In genomic region chr10:77581023-77581407, GRCm38 (mm10) we compare ENCODE assay signal across 8 mouse cellular contexts. TPM values are rescaled to one million over a fixed set of nuclear protein-coding genes. Genes with fewer than 3 reads are reported as not detected.
DNase-seq lines count a peak whose midpoint lies in the region; ATAC-seq and TF ChIP-seq lines count a peak whose summit lies in the region.

No protein-coding gene starts in this region.

- TF ChIP-seq CTCF in G1E (IDR thresholded peaks at IDR 0.05; ENCODE audit: low read depth, low read length), result no peak
- TF ChIP-seq CTCF in forebrain, postnatal 0 days (IDR thresholded peaks at IDR 0.05; ENCODE audit: low read depth), result no peak

- peak overlapping the region; percentile 88 for H3K27ac ChIP-seq in heart, embryonic 16.5 days (ENCODE audit: low read length)
- H3K27ac ChIP-seq in forebrain, postnatal 0 days (ENCODE audit: low read depth, low read length), result peak overlapping the region; percentile 87
- H3K27ac ChIP-seq in midbrain, embryonic 10.5 days (replicated peaks), result peak overlapping the region; percentile 90

- no peak for DNase-seq in heart, postnatal 36 days
- no peak for DNase-seq in G1E (ENCODE audit: low spot score)
- DNase-seq in forebrain, postnatal 0 days, result no peak
- DNase-seq in midbrain, embryonic 10.5 days (ENCODE audit: low spot score), result no peak
- no peak for DNase-seq in adrenal gland, postnatal 4 days (ENCODE audit: low spot score in 2 of 2)
- DNase-seq in cerebellum, postnatal 36 days, result no peak
- DNase-seq in thymus, postnatal 10 days (ENCODE audit: low spot score in 2 of 2), result no peak

- 4% methylated on average over 8 of the region's 8 CpGs for WGBS in heart, embryonic 16.5 days
- WGBS in forebrain, postnatal 0 days, result 6% methylated on average over 8 of the region's 8 CpGs
- WGBS in midbrain, embryonic 10.5 days, result 14% methylated on average over 8 of the region's 8 CpGs

- H3K4me3 ChIP-seq in heart, embryonic 16.5 days (ENCODE audit: low read length), result peak overlapping the region; percentile 93
- H3K4me3 ChIP-seq in G1E (ENCODE audit: low read depth, low read length), result peak overlapping the region; percentile 87
- peak overlapping the region; percentile 72 for H3K4me3 ChIP-seq in forebrain, postnatal 0 days (ENCODE audit: low read depth, low read length)
- H3K4me3 ChIP-seq in midbrain, embryonic 10.5 days, result peak overlapping the region; percentile 89

- H3K4me2 ChIP-seq in heart, embryonic 16.5 days (ENCODE audit: low read depth, low read length), result peak overlapping the region; percentile 91
- H3K4me2 ChIP-seq in forebrain, postnatal 0 days (ENCODE audit: low read depth), result peak overlapping the region; percentile 79

- intact Hi-C loops in heart, postnatal 36 days (cut with DNase I), result loop anchor here (5.0 kb wide), 2 partner anchors 41 to 164 kb away; partner anchors contain the start of genes Adarb1 and Ube2g2

- H3K9me3 ChIP-seq in heart, embryonic 16.5 days (replicated peaks; ENCODE audit: control insufficient read depth, low read length), result no peaks in the 10 kb centered on the region
- no peaks in the 10 kb centered on the region for H3K9me3 ChIP-seq in G1E (replicated peaks)
- no peaks in the 10 kb centered on the region for H3K9me3 ChIP-seq in forebrain, postnatal 0 days (ENCODE audit: low read length)
- H3K9me3 ChIP-seq in midbrain, embryonic 10.5 days (replicated peaks), result no peaks in the 10 kb centered on the region

- no peak for ATAC-seq in heart, embryonic 16.5 days (replicated peaks; ENCODE audit: extremely low read depth, insufficient read depth, low FRiP score)
- ATAC-seq in G1E (ENCODE audit: extremely low read depth, insufficient number of reproducible peaks, low FRiP score, poor library complexity, severe bottlenecking), result no peak
- peak; percentile 34 for ATAC-seq in forebrain, postnatal 0 days

- no peaks in the 10 kb centered on the region for H3K36me3 ChIP-seq in heart, embryonic 16.5 days (ENCODE audit: control insufficient read depth, insufficient read depth)
- peaks cover 19% of the 10 kb centered on the region for H3K36me3 ChIP-seq in G1E (replicated peaks)
- no peaks in the 10 kb centered on the region for H3K36me3 ChIP-seq in forebrain, postnatal 0 days (ENCODE audit: insufficient read depth)
- 0 out of 2 replicates have a peak, but pooled peaks cover 5% of the 10 kb centered on the region for H3K36me3 ChIP-seq in midbrain, embryonic 10.5 days

- H3K27me3 ChIP-seq in heart, embryonic 16.5 days (ENCODE audit: control insufficient read depth, insufficient read depth, low read length), result no peaks in the 10 kb centered on the region
- peaks cover 3% of the 10 kb centered on the region; the same call in 1 of the 2 replicates for H3K27me3 ChIP-seq in G1E (ENCODE audit: insufficient read depth, low read length)
- H3K27me3 ChIP-seq in forebrain, postnatal 0 days (ENCODE audit: insufficient read depth, low read length), result no peaks in the 10 kb centered on the region
- H3K27me3 ChIP-seq in midbrain, embryonic 10.5 days (ENCODE audit: low read depth, poor library complexity, severe bottlenecking), result no peaks in the 10 kb centered on the region

- peaks cover 28% of the 10 kb centered on the region for H3K4me1 ChIP-seq in heart, embryonic 16.5 days (ENCODE audit: control insufficient read depth, insufficient read depth, low read length)
- H3K4me1 ChIP-seq in G1E (ENCODE audit: insufficient read depth, low read depth, low read length), result peaks cover 54% of the 10 kb centered on the region
- H3K4me1 ChIP-seq in forebrain, postnatal 0 days (ENCODE audit: insufficient read depth), result peaks cover 14% of the 10 kb centered on the region
- H3K4me1 ChIP-seq in midbrain, embryonic 10.5 days, result peaks cover 32% of the 10 kb centered on the region

- peak overlapping the region; percentile 78 for H3K9ac ChIP-seq in heart, embryonic 16.5 days (ENCODE audit: low read length)
- H3K9ac ChIP-seq in forebrain, postnatal 0 days, result peak overlapping the region; percentile 85

RNA-seq across cellular contexts. Expression of gene Pttg1ip, which starts 0.5 kb away (rescaled TPM):
- 127 and 132 TPM in 2 replicates for polyA plus RNA-seq in heart, embryonic 16.5 days (2015; fragmentation: Nextera tagmentation; extraction: Ambion mirVana)
- 100 to 1,000 TPM; 137 to 138 TPM for total RNA-seq in heart, postnatal 36 days (2021)
- total RNA-seq in G1E (2014; fragmentation: Nextera tagmentation) (133 and 140 TPM in 2 replicates), G1E (2017) (111 and 115 TPM in 2 replicates)
- 106 and 128 TPM in 2 replicates for polyA plus RNA-seq in G1E (2012)
- 69.6 and 98.3 TPM in 2 replicates for total RNA-seq in forebrain, postnatal 0 days (2014; rRNA removed)
- 67.1 and 74.2 TPM in 2 replicates for polyA plus RNA-seq in forebrain, postnatal 0 days (2015; fragmentation: Nextera tagmentation; extraction: Ambion mirVana)
- polyA plus RNA-seq in midbrain, embryonic 10.5 days (2016; fragmentation: Nextera tagmentation; extraction: Ambion mirVana), result 67.0 and 69.9 TPM in 2 replicates
- total RNA-seq in adrenal gland, postnatal 4 days (2021), result 100 to 1,000 TPM; 176 to 186 TPM

RNA-seq across cellular contexts. Expression of gene Sumo3, which starts 24.9 kb away (rescaled TPM):
- polyA plus RNA-seq in heart, embryonic 16.5 days (2015; fragmentation: Nextera tagmentation; extraction: Ambion mirVana), result 157 and 170 TPM in 2 replicates
- 10 to 100 TPM; 52.9 to 58.9 TPM for total RNA-seq in heart, postnatal 36 days (2021)
- total RNA-seq in G1E (2014; fragmentation: Nextera tagmentation), result 32.6 and 35.3 TPM in 2 replicates
- 96.3 and 115 TPM in 2 replicates for total RNA-seq in G1E (2017)
- polyA plus RNA-seq in G1E (2012), result 130 and 160 TPM in 2 replicates
- 270 and 305 TPM in 2 replicates for total RNA-seq in forebrain, postnatal 0 days (2014; rRNA removed)
- 381 and 398 TPM in 2 replicates for polyA plus RNA-seq in forebrain, postnatal 0 days (2015; fragmentation: Nextera tagmentation; extraction: Ambion mirVana)
- polyA plus RNA-seq in midbrain, embryonic 10.5 days (2016; fragmentation: Nextera tagmentation; extraction: Ambion mirVana), result 403 and 425 TPM in 2 replicates
- 100 to 1,000 TPM; 181 to 183 TPM for total RNA-seq in adrenal gland, postnatal 4 days (2021)

RNA-seq across cellular contexts. Expression of gene Gm49325, which starts 25.0 kb away (rescaled TPM):
- 4.6 TPM in 1 of 2 replicates, not detected in the other for polyA plus RNA-seq in heart, embryonic 16.5 days (2015; fragmentation: Nextera tagmentation; extraction: Ambion mirVana)
- 10 to 100 TPM; 10.6 to 17.6 TPM for total RNA-seq in heart, postnatal 36 days (2021)
- total RNA-seq in G1E (2014; fragmentation: Nextera tagmentation) (not detected in 2 replicates), G1E (2017) (not detected in 2 replicates)
- not detected in 2 replicates for polyA plus RNA-seq in G1E (2012)
- total RNA-seq in forebrain, postnatal 0 days (2014; rRNA removed), result not detected in 2 replicates
- 27.7 and 33.6 TPM in 2 replicates for polyA plus RNA-seq in forebrain, postnatal 0 days (2015; fragmentation: Nextera tagmentation; extraction: Ambion mirVana)
- 2.2 and 2.4 TPM in 2 replicates for polyA plus RNA-seq in midbrain, embryonic 10.5 days (2016; fragmentation: Nextera tagmentation; extraction: Ambion mirVana)
- total RNA-seq in adrenal gland, postnatal 4 days (2021), result 10 to 100 TPM; 18.1 to 27.7 TPM

RNA-seq across cellular contexts. Expression of gene Ube2g2, which starts 41.1 kb away (rescaled TPM):
- polyA plus RNA-seq in heart, embryonic 16.5 days (2015; fragmentation: Nextera tagmentation; extraction: Ambion mirVana), result 85.4 and 91.0 TPM in 2 replicates
- 10 to 100 TPM; 65.2 to 73.4 TPM for total RNA-seq in heart, postnatal 36 days (2021)
- total RNA-seq in G1E (2014; fragmentation: Nextera tagmentation), result 18.4 and 24.5 TPM in 2 replicates
- 20.7 and 23.4 TPM in 2 replicates for total RNA-seq in G1E (2017)
- polyA plus RNA-seq in G1E (2012), result 26.0 and 35.0 TPM in 2 replicates
- total RNA-seq in forebrain, postnatal 0 days (2014; rRNA removed), result 41.7 and 45.3 TPM in 2 replicates
- 74.9 and 80.3 TPM in 2 replicates for polyA plus RNA-seq in forebrain, postnatal 0 days (2015; fragmentation: Nextera tagmentation; extraction: Ambion mirVana)
- polyA plus RNA-seq in midbrain, embryonic 10.5 days (2016; fragmentation: Nextera tagmentation; extraction: Ambion mirVana), result 104 and 107 TPM in 2 replicates
- 10 to 100 TPM; 42.2 to 44.3 TPM for total RNA-seq in adrenal gland, postnatal 4 days (2021)

RNA-seq across cellular contexts. Expression of gene Itgb2, which starts 51.0 kb away (rescaled TPM):
- polyA plus RNA-seq in heart, embryonic 16.5 days (2015; fragmentation: Nextera tagmentation; extraction: Ambion mirVana), result 4.7 and 8.7 TPM in 2 replicates
- 1 to 10 TPM; 7.1 to 9.2 TPM for total RNA-seq in heart, postnatal 36 days (2021)
- 39.6 and 51.8 TPM in 2 replicates for total RNA-seq in G1E (2014; fragmentation: Nextera tagmentation)
- total RNA-seq in G1E (2017), result 49.1 and 49.2 TPM in 2 replicates
- polyA plus RNA-seq in G1E (2012), result 8.5 and 20.0 TPM in 2 replicates
- total RNA-seq in forebrain, postnatal 0 days (2014; rRNA removed), result 0.77 and 1.1 TPM in 2 replicates
- polyA plus RNA-seq in forebrain, postnatal 0 days (2015; fragmentation: Nextera tagmentation; extraction: Ambion mirVana), result 0.86 and 1.2 TPM in 2 replicates
- 0.84 and 1.2 TPM in 2 replicates for polyA plus RNA-seq in midbrain, embryonic 10.5 days (2016; fragmentation: Nextera tagmentation; extraction: Ambion mirVana)
- 1 to 10 TPM; 5.3 to 8.5 TPM for total RNA-seq in adrenal gland, postnatal 4 days (2021)

Comparison
In these comparisons a context has a peak if more than half of its experiments do, and no peak if none do; other contexts are left out.
1. RNA of gene Gm49325, which starts 25.0 kb away (total RNA-seq): 18.1 to 27.7 TPM in adrenal gland, postnatal 4 days and 10.6 to 17.6 TPM in heart, postnatal 36 days; not detected in G1E and not detected in forebrain, postnatal 0 days; every median in the first group is over 10 times any median in the second.
2. Peak in every context shown above with its lines, with median percentiles within 50 percentile points of each other: H3K27ac ChIP-seq and H3K4me3 ChIP-seq.